Mouse (Mus musculus) c-Kit-positive CD71-positive TER-119-negative erythroid progenitor cells, embryonic 14.5 days (primary cell): Measurements from ENCODE around the gene Gm10799.
"Not testable (repeated sequence)": the region's sequence is repeated elsewhere in the genome, so short reads cannot be mapped to it uniquely, and the experiment has no call there.

ENCODE experiments used
- DNase-seq: peaks from one replicate; pipeline ENCODE4 v3.0.0-alpha.2; 2013; ENCODE audit warnings: low read depth

Gene Gm10799

GRCm38 (mm10) chr2:104068450-104068849 is at the start of gene Gm10799:
Gm10799 (minus strand) TSS chr2:104068550.
- not testable (repeated sequence) for DNase-seq

GRCm38 (mm10) chr2:104117173-104117572 is 48.8 kb upstream of the Gm10799 start:
- DNase-seq: peak; percentile 54

DNA sequence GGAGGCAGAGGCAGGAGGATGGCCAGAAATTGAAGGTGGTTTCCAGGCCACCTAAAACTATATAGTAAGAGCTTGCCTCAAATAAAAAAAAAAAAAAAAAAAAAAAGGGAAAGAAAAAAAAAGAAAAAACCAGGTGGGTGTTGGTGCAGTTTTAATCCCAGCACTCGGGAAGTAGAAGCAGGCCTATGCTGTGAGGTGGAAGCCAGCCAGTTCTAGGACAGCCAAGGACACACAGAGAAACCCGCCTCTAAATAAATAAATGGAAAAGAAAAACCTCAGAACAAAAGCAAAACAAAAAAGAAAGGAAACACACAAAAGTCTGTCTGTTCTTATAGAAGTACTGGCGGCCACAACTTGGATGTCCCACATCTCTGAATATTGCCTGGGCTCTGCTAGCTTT is 46.5 kb upstream of the Gm10799 start:
- DNase-seq: no peak

DNA sequence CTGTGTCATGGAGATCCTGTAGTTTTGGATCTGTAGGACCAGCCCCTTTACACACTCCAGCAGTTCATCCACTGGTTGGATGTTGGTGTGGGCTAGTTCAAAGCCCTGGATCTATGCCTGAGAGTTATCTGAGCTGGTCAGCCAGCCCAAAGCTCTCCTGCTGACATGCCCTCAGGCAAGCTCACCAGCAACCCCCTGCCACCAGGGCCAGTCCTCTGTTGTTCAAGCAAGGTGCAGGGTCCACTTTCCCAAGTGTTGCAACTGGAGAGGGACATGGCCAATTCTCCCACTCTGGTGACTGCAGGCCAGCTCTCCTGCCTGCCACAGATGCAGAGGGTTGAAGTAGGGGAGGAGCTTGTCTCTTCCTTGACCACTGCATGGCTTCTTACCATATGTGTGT is 45.2 kb upstream of the Gm10799 start:
- DNase-seq: not testable (repeated sequence)

- not testable (repeated sequence) for DNase-seq
These were observed 42.9 kb upstream of the Gm10799 start for GRCm38 (mm10) chr2:104111170-104111797.

DNA sequence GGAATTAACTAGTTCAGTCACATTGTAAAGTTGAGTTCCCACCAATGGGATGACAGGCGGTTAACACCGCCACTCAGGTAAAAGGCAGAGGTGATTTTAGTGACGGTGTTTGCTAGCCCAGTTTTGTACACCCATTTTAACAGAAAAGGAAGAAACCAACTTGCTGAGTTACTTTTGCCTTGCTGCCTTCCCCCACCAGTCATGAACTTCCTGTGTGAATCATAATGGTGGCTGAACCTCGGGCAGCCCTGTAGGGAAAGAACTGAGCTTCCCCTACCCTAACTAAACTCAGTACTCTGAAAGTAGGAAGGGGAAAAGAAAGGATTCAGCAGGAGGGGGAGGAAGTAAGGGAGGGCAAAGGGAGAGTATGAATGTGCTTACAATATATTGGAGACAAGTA is 41.7 kb upstream of the Gm10799 start:
- DNase-seq: no peak

GRCm38 (mm10) chr2:104109528-104109927 is 41.2 kb upstream of the Gm10799 start:
- no peak for DNase-seq

DNA sequence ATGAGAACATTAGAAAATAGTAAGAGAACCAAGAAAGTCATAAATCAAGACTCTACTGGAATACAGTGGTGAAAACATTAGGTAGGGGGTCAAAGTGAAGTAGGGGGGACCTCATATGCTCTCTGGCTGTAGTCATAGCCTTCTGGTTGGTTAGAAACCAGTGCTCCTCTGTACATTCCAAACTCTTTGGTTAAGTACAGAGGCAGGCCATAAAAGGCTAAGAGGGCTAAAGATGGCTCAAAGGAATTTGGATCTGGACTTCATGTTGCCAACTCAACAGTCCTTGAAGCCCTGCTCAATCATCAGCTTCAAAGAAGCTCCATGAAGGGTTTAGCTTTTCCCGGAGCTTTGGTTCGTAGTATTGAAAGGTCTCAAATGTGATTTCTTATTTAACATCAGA is 40.7 kb upstream of the Gm10799 start:
- DNase-seq: not testable (repeated sequence)

GRCm38 (mm10) chr2:104104800-104105199 is 36.5 kb upstream of the Gm10799 start:
- DNase-seq: no peak

- no peak for DNase-seq
These were observed 31.6 kb upstream of the Gm10799 start for GRCm38 (mm10) chr2:104099946-104100345.

- DNase-seq: no peak
These were observed 30.9 kb upstream of the Gm10799 start for GRCm38 (mm10) chr2:104099231-104099585.

DNA sequence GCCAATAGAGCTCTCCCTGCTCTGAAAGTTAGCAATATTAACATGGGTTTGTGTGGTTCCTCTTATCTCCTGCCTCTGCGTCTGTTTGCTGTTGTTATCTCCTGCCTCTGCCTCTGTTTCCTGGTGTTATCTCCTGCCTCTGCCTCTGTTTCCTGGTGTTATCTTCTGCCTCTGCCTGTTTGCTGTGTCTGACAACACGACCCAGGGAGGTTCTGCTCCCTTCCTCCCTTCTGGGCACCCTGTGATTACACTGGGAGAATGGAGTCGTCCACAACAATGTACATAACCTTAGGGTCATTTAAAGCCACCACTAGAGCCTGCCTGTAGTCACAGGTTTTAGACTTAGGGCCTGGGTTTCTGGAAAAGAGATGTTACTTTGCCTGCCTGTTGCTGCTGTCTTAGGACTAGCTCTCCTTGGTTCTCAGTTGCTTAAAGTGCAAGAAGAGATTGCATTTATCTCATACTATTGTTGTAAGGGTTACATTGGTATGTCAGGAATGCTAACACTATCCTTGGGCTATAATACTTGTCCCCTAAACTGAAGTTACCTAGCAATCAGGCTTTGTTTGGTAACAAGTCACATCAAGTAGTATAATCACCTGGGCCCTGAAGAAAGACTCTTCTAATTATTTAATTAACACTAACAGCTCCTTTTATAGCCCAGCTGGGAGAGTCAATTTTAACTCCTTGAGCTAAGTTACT is 30.3 kb upstream of the Gm10799 start:
- DNase-seq: no peak

- not testable (repeated sequence) for DNase-seq
These were observed 29.0 kb upstream of the Gm10799 start for GRCm38 (mm10) chr2:104097396-104097795.

GRCm38 (mm10) chr2:104096796-104097195 is 28.4 kb upstream of the Gm10799 start:
- not testable (repeated sequence) for DNase-seq

GRCm38 (mm10) chr2:104096256-104096655 is 27.9 kb upstream of the Gm10799 start:
- DNase-seq: no peak

DNA sequence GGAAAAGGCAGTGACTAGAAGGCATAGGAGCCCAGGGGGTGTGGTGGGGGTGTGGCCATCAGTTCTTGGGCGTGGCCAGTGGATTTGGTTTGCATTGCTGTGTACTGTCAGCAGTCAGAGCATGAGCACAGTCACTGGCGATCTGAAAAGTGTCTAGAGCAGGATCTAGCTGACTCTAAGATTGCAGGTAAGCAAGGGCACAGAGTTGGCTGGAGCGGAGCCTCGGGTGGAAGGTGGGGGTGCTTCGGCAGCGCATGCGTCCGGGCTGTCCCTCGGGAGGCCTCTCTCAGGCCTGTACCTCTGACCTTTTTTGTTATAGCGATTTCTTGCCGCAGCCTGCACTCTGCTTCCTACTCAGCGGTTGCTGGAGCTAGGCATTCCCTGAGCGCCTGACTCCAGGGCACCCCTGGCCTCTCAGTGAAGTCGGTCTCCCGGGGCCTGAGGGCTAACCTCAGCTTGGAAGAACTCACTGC is 27.4 kb upstream of the Gm10799 start, which contains the start of gene Cd59a:
TSS of gene Cd59a (plus strand) at position 61 of the 473 bp plus-strand sequence.
- peak; percentile 91 for DNase-seq

DNA sequence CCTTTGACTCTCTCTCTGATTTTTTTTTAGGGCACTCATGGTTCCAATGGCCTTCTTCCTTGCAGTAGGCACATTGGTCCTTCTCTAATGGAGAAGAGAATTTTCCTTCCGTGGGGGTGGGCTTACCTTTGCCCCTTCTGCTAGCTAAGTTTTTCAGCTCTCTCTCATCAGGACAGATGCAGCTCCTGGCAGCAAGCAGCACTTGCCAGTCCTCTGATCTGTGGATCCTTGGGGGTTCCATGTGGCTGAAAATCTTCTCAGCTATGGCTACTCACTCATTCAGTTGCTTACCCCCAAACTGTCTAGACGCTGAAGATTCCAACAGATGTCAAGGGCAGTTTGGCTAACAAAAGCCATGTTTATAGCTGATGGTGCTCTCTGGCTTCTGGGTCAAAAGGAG is 25.0 kb upstream of the Gm10799 start:
- no peak for DNase-seq

GRCm38 (mm10) chr2:104087562-104087961 is 19.2 kb upstream of the Gm10799 start:
- DNase-seq: peak; percentile 67

GRCm38 (mm10) chr2:104084027-104084426 is 15.7 kb upstream of the Gm10799 start:
- not testable (repeated sequence) for DNase-seq

GRCm38 (mm10) chr2:104082474-104082873 is 14.1 kb upstream of the Gm10799 start:
- DNase-seq: no peak

- DNase-seq: not testable (repeated sequence)
These were observed 13.2 kb upstream of the Gm10799 start for GRCm38 (mm10) chr2:104081436-104082050.

DNA sequence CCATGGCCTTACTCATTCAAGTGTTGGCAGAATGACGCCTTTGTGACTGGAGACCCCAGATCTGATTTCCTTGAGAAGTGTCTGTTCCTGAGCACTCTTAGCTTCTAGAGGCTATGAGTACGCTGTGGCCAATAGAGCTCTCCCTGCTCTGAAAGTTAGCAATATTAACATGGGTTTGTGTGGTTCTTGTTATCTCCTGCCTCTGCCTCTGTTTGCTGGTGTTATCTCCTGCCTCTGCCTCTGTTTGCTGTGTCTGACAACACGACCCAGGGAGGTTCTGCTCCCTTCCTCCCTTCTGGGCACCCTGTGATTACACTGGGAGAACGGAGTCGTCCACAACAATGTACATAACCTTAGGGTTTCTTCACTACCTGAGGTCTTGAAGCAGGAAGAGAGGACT is 9.9 kb upstream of the Gm10799 start:
- DNase-seq: peak; percentile 49

GRCm38 (mm10) chr2:104069704-104070185 is 1.4 kb upstream of the Gm10799 start, which contains the start of gene Cd59b:
Cd59b (plus strand) TSS chr2:104069849.
- peak; percentile 64 for DNase-seq
